28 mouse cellular contexts compared by ENCODE assay signal in the genomic region with DNA sequence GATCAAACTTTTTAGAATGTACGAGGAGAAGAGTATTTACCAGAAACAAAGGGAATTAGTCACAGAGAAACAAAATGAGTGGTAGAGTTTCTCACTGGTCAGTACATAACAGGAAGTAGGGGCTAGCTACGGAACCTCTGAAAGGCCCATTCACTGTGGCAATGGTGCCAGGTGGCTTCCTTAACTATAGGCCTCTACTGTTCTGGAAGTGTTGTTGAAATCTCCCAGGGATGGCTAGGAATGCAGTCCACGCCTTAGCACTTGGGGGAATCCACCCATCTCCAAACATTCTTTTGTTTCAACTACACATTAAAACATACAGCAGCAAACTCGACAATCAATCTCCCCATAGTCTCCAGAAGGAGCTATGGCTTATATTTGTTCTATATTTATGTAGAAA.
DNase-seq lines count a peak whose midpoint lies in the region; ATAC-seq and TF ChIP-seq lines count a peak whose summit lies in the region.
"Had no signal": no experiment of that assay in that cellular context is flagged by ENCODE, and none has a peak within 500 bp of the region (broad histone marks: within the 10 kb centered on the region; RNA-seq: fewer than 3 reads in every experiment).

No protein-coding gene starts in this region.

- peak; percentile 63 for TF ChIP-seq EP300 in lung, postnatal 0 days (IDR thresholded peaks at IDR 0.05)

- no peaks in the 10 kb centered on the region for H3K36me3 ChIP-seq in lung, embryonic 14.5 days (ENCODE audit: insufficient read depth)
- H3K36me3 ChIP-seq in lung, postnatal 0 days (ENCODE audit: insufficient read depth, low read length): no peaks in the 10 kb centered on the region
- H3K36me3 ChIP-seq in forebrain, postnatal 0 days (ENCODE audit: insufficient read depth): no peaks in the 10 kb centered on the region
- H3K36me3 ChIP-seq: embryonic facial prominence, embryonic 13.5 days; embryonic facial prominence, embryonic 15.5 days; forebrain, embryonic 10.5 days; forebrain, embryonic 12.5 days had no signal

- no peak overlapping the region for H3K9ac ChIP-seq in lung, embryonic 14.5 days
- no peak overlapping the region for H3K9ac ChIP-seq in lung, postnatal 0 days (replicated peaks; ENCODE audit: low read depth)
- no peak overlapping the region for H3K9ac ChIP-seq in forebrain, postnatal 0 days
- H3K9ac ChIP-seq: embryonic facial prominence, embryonic 13.5 days; embryonic facial prominence, embryonic 15.5 days; forebrain, embryonic 12.5 days had no signal

- no peaks in the 10 kb centered on the region for H3K9me3 ChIP-seq in lung, embryonic 14.5 days (ENCODE audit: low read depth, low read length)
- no peaks in the 10 kb centered on the region for H3K9me3 ChIP-seq in lung, postnatal 0 days (ENCODE audit: low read length)
- H3K9me3 ChIP-seq in forebrain, postnatal 0 days (ENCODE audit: low read length): no peaks in the 10 kb centered on the region
- H3K9me3 ChIP-seq: embryonic facial prominence, embryonic 13.5 days; embryonic facial prominence, embryonic 15.5 days; forebrain, embryonic 10.5 days; forebrain, embryonic 12.5 days had no signal

- ATAC-seq in lung, embryonic 14.5 days (ENCODE audit: insufficient read depth): no peak
- peak; percentile 74 for ATAC-seq in lung, postnatal 0 days
- ATAC-seq in forebrain, postnatal 0 days: no peak
- ATAC-seq in megakaryocyte, adult 5-6 weeks (ENCODE audit: poor library complexity, severe bottlenecking): no peak
- ATAC-seq: CD4-positive, CD25-positive, alpha-beta regulatory T cell, adult 4 months; forebrain, embryonic 14.5 days; forebrain, embryonic 16.5 days had no signal

- TF ChIP-seq CTCF in lung, embryonic 14.5 days (IDR thresholded peaks at IDR 0.05; ENCODE audit: low read depth): no peak
- TF ChIP-seq CTCF in lung, postnatal 0 days (IDR thresholded peaks at IDR 0.05): no peak
- no peak for TF ChIP-seq CTCF in forebrain, postnatal 0 days (IDR thresholded peaks at IDR 0.05; ENCODE audit: low read depth)

- H3K4me2 ChIP-seq in lung, embryonic 14.5 days: no peak overlapping the region
- H3K4me2 ChIP-seq in lung, postnatal 0 days (replicated peaks; ENCODE audit: low read depth, low read length): no peak overlapping the region
- no peak overlapping the region for H3K4me2 ChIP-seq in forebrain, postnatal 0 days (ENCODE audit: low read depth)
- H3K4me2 ChIP-seq: embryonic facial prominence, embryonic 13.5 days; embryonic facial prominence, embryonic 15.5 days; forebrain, embryonic 12.5 days had no signal

- peak; percentile 20 for DNase-seq in lung, embryonic 14.5 days
- DNase-seq in lung, postnatal 14 days: no peak
- DNase-seq in lung, postnatal 0 days (ENCODE audit: low spot score): peak; percentile 78
- DNase-seq in lung, postnatal 36 days: no peak
- peak; percentile 17 for DNase-seq in ES-CJ7 (ENCODE audit: low read depth, low spot score)
- DNase-seq in ZHBTc4 (ENCODE audit: low read depth, low spot score): peak; percentile 42
- DNase-seq in forebrain, postnatal 0 days: no peak
- DNase-seq: adrenal gland, adult 2 months; adrenal gland, postnatal 10 days; adrenal gland, postnatal 25 days; B cell, adult 2 months; cerebellum, adult 11 months; cerebellum, adult 18-20 months; cerebellum, adult 8-10 months; cerebellum, adult 9-11 months; cerebellum, postnatal 14 days; cerebellum, postnatal 36 days; embryo, embryonic 11 days had no signal

- no peak overlapping the region for H3K27ac ChIP-seq in lung, embryonic 14.5 days (ENCODE audit: low read depth)
- peak overlapping the region; percentile 64 for H3K27ac ChIP-seq in lung, postnatal 0 days (ENCODE audit: low read length)
- no peak overlapping the region for H3K27ac ChIP-seq in forebrain, postnatal 0 days (ENCODE audit: low read depth, low read length)
- H3K27ac ChIP-seq: embryonic facial prominence, embryonic 13.5 days; embryonic facial prominence, embryonic 15.5 days; forebrain, embryonic 10.5 days; forebrain, embryonic 12.5 days had no signal

- no peaks in the 10 kb centered on the region for H3K27me3 ChIP-seq in lung, embryonic 14.5 days (ENCODE audit: insufficient read depth, low read length)
- no peaks in the 10 kb centered on the region for H3K27me3 ChIP-seq in lung, postnatal 0 days (replicated peaks; ENCODE audit: insufficient read depth, low read length)
- H3K27me3 ChIP-seq in forebrain, postnatal 0 days (ENCODE audit: insufficient read depth, low read length): no peaks in the 10 kb centered on the region
- H3K27me3 ChIP-seq: CH12.LX; embryonic facial prominence, embryonic 13.5 days; embryonic facial prominence, embryonic 15.5 days; forebrain, embryonic 12.5 days had no signal

- H3K4me3 ChIP-seq in lung, embryonic 14.5 days (ENCODE audit: low read depth, low read length): no peak overlapping the region
- no peak overlapping the region for H3K4me3 ChIP-seq in lung, postnatal 0 days (ENCODE audit: low read depth, low read length)
- H3K4me3 ChIP-seq in forebrain, postnatal 0 days (ENCODE audit: low read depth, low read length): no peak overlapping the region
- H3K4me3 ChIP-seq: embryonic facial prominence, embryonic 13.5 days; embryonic facial prominence, embryonic 15.5 days; erythroblast, embryonic 14.5 days; forebrain, embryonic 10.5 days; forebrain, embryonic 12.5 days had no signal

- peaks cover 5% of the 10 kb centered on the region; the same call in 1 of the 2 replicates for H3K4me1 ChIP-seq in lung, embryonic 14.5 days (ENCODE audit: insufficient read depth)
- 0 out of 2 replicates have a peak, but pooled peaks cover 3% of the 10 kb centered on the region for H3K4me1 ChIP-seq in lung, postnatal 0 days (ENCODE audit: insufficient read depth, low read depth, low read length)
- H3K4me1 ChIP-seq in forebrain, postnatal 0 days (ENCODE audit: insufficient read depth): no peaks in the 10 kb centered on the region

- WGBS in lung, embryonic 14.5 days: 47% methylated on average over 4 of the region's 4 CpGs
- WGBS in lung, postnatal 0 days: 44% methylated on average over 4 of the region's 4 CpGs
- WGBS in forebrain, postnatal 0 days: 74% methylated on average over 4 of the region's 4 CpGs

Comparison
In these comparisons a context has a peak if more than half of its experiments do, and no peak if none do; other contexts are left out.
1. DNase-seq: peak in lung, embryonic 14.5 days (single experiment), lung, postnatal 0 days (single experiment), ES-CJ7 (single experiment) and ZHBTc4 (single experiment); none in lung, postnatal 14 days (single experiment), lung, postnatal 36 days (single experiment) and forebrain, postnatal 0 days (single experiment).